Mouse (Mus musculus): ENCODE data around the gene Syngr3. TPM values are rescaled to one million over a fixed set of nuclear protein-coding genes. Genes with fewer than 3 reads are reported as not detected.

Syngr3 gene
- polyA plus RNA-seq, 1 experiment from 2014 or later = 27.8 TPM

- no peak for ATAC-seq (ENCODE audit: low FRiP score)
- Histone ChIP-seq H3K36me3 (replicated peaks) (0 out of 2 replicates have a peak, but pooled peaks cover 7% of the 10 kb centered on the region), H3K4me2 (no peak overlapping the region), H3K9ac (no peak overlapping the region; the same call in 1 of the 2 replicates), H3K4me1 (peaks cover 4% of the 10 kb centered on the region), H3K9me3 (no peaks in the 10 kb centered on the region), H3K27ac (no peak overlapping the region), H3K4me3 (replicated peaks) (no peak overlapping the region), H3K27me3 (no peaks in the 10 kb centered on the region)
- WGBS = 97% methylated on average over 4 of the region's 4 CpGs
Observed at GRCm38 (mm10) chr17:24638214-24638613, 51.5 kb downstream of the Syngr3 start.

- ATAC-seq (ENCODE audit: low FRiP score) = no peak
- Histone ChIP-seq H3K27me3 (no peaks in the 10 kb centered on the region), H3K4me1 (peaks cover 10% of the 10 kb centered on the region), H3K9ac (no peak overlapping the region), H3K36me3 (replicated peaks) (0 out of 2 replicates have a peak, but pooled peaks cover 7% of the 10 kb centered on the region), H3K4me3 (replicated peaks) (no peak overlapping the region), H3K9me3 (no peaks in the 10 kb centered on the region), H3K4me2 (no peak overlapping the region), H3K27ac (no peak overlapping the region)
- WGBS = 63% methylated on average over 5 of the region's 5 CpGs
Observed at GRCm38 (mm10) chr17:24636781-24637481, 52.8 kb downstream of the Syngr3 start.

- Histone ChIP-seq H3K9ac (no peak overlapping the region), H3K36me3 (replicated peaks) (peaks cover 8% of the 10 kb centered on the region; the same call in 1 of the 2 replicates), H3K4me2 (no peak overlapping the region), H3K4me1 (peaks cover 19% of the 10 kb centered on the region), H3K27me3 (no peaks in the 10 kb centered on the region), H3K9me3 (no peaks in the 10 kb centered on the region), H3K27ac (no peak overlapping the region), H3K4me3 (replicated peaks) (no peak overlapping the region)
- 98% methylated on average over 5 of the region's 5 CpGs for whole genome bisulfite sequencing
- no peak for ATAC-seq (ENCODE audit: low FRiP score)
Observed at GRCm38 (mm10) chr17:24635694-24636093, 54.1 kb downstream of the Syngr3 start.

Other genes starting within 250 kb of the Syngr3 start
- gene Dnase1l2, start 246.8 kb downstream of the Syngr3 start, polyA plus RNA-seq (2016; fragmentation: Nextera tagmentation; extraction: Ambion mirVana) = 4.9 and 5.1 TPM in 2 replicates
- 34.1 and 37.1 TPM in 2 replicates for gene E4f1, start 219.6 kb downstream of the Syngr3 start, polyA plus RNA-seq (2016; fragmentation: Nextera tagmentation; extraction: Ambion mirVana)
- gene Pgp, start 219.6 kb downstream of the Syngr3 start, polyA plus RNA-seq (2016; fragmentation: Nextera tagmentation; extraction: Ambion mirVana) = 59.3 and 60.3 TPM in 2 replicates
- not detected in 2 replicates for gene Bricd5, start 216.1 kb downstream of the Syngr3 start, polyA plus RNA-seq (2016; fragmentation: Nextera tagmentation; extraction: Ambion mirVana)
- 34.4 and 37.9 TPM in 2 replicates for gene Mlst8, start 210.9 kb downstream of the Syngr3 start, polyA plus RNA-seq (2016; fragmentation: Nextera tagmentation; extraction: Ambion mirVana)
- gene Caskin1, start 201.4 kb downstream of the Syngr3 start, polyA plus RNA-seq (2016; fragmentation: Nextera tagmentation; extraction: Ambion mirVana) = 14.8 and 16.6 TPM in 2 replicates
- gene Traf7, start 162.0 kb downstream of the Syngr3 start, polyA plus RNA-seq (2016; fragmentation: Nextera tagmentation; extraction: Ambion mirVana) = 100 and 103 TPM in 2 replicates
- gene Rab26, start 155.7 kb downstream of the Syngr3 start, polyA plus RNA-seq (2016; fragmentation: Nextera tagmentation; extraction: Ambion mirVana) = 1.7 and 1.9 TPM in 2 replicates
- gene Pkd1, start 140.1 kb downstream of the Syngr3 start, polyA plus RNA-seq (2016; fragmentation: Nextera tagmentation; extraction: Ambion mirVana) = 15.5 and 17.9 TPM in 2 replicates
- 78.4 and 89.3 TPM in 2 replicates for gene Tsc2, start 57.3 kb downstream of the Syngr3 start, polyA plus RNA-seq (2016; fragmentation: Nextera tagmentation; extraction: Ambion mirVana)
- gene Nthl1, start 57.3 kb downstream of the Syngr3 start, polyA plus RNA-seq (2016; fragmentation: Nextera tagmentation; extraction: Ambion mirVana) = 14.5 and 18.8 TPM in 2 replicates
- 18.3 and 21.9 TPM in 2 replicates for gene Slc9a3r2, start 39.6 kb downstream of the Syngr3 start, polyA plus RNA-seq (2016; fragmentation: Nextera tagmentation; extraction: Ambion mirVana)
- not detected in 2 replicates for gene Npw, start 31.5 kb downstream of the Syngr3 start, polyA plus RNA-seq (2016; fragmentation: Nextera tagmentation; extraction: Ambion mirVana)
- 25.5 and 26.9 TPM in 2 replicates for gene Zfp598, start 20.3 kb downstream of the Syngr3 start, polyA plus RNA-seq (2016; fragmentation: Nextera tagmentation; extraction: Ambion mirVana)
- gene Gfer, start 6.2 kb upstream of the Syngr3 start, polyA plus RNA-seq (2016; fragmentation: Nextera tagmentation; extraction: Ambion mirVana) = 49.1 and 50.2 TPM in 2 replicates
- 1.6 and 2.6 TPM in 2 replicates for gene Noxo1, start 6.3 kb upstream of the Syngr3 start, polyA plus RNA-seq (2016; fragmentation: Nextera tagmentation; extraction: Ambion mirVana)
- gene Tbl3, start 17.7 kb upstream of the Syngr3 start, polyA plus RNA-seq (2016; fragmentation: Nextera tagmentation; extraction: Ambion mirVana) = 94.7 and 98.0 TPM in 2 replicates
- gene Rnf151, start 28.1 kb upstream of the Syngr3 start, polyA plus RNA-seq (2016; fragmentation: Nextera tagmentation; extraction: Ambion mirVana) = 0.29 TPM in 1 of 2 replicates, not detected in the other
- gene Rps2, start 28.2 kb upstream of the Syngr3 start, polyA plus RNA-seq (2016; fragmentation: Nextera tagmentation; extraction: Ambion mirVana) = 946 and 1,025 TPM in 2 replicates
- 195 and 201 TPM in 2 replicates for gene Ndufb10, start 34.5 kb upstream of the Syngr3 start, polyA plus RNA-seq (2016; fragmentation: Nextera tagmentation; extraction: Ambion mirVana)
- gene Rpl3l, start 37.9 kb upstream of the Syngr3 start, polyA plus RNA-seq (2016; fragmentation: Nextera tagmentation; extraction: Ambion mirVana) = not detected in 2 replicates
- 18.8 and 19.5 TPM in 2 replicates for gene Msrb1, start 46.7 kb upstream of the Syngr3 start, polyA plus RNA-seq (2016; fragmentation: Nextera tagmentation; extraction: Ambion mirVana)
- 1.1 and 1.7 TPM in 2 replicates for gene Hs3st6, start 63.0 kb upstream of the Syngr3 start, polyA plus RNA-seq (2016; fragmentation: Nextera tagmentation; extraction: Ambion mirVana)
- gene Meiob, start 114.3 kb upstream of the Syngr3 start, polyA plus RNA-seq (2016; fragmentation: Nextera tagmentation; extraction: Ambion mirVana) = not detected in 2 replicates
- 24.8 and 27.1 TPM in 2 replicates for gene Hagh, start 150.2 kb upstream of the Syngr3 start, polyA plus RNA-seq (2016; fragmentation: Nextera tagmentation; extraction: Ambion mirVana)
- gene Fahd1, start 160.4 kb upstream of the Syngr3 start, polyA plus RNA-seq (2016; fragmentation: Nextera tagmentation; extraction: Ambion mirVana) = 17.3 and 17.7 TPM in 2 replicates
- 0.20 TPM in 1 of 2 replicates, not detected in the other for gene Igfals, start 176.0 kb upstream of the Syngr3 start, polyA plus RNA-seq (2016; fragmentation: Nextera tagmentation; extraction: Ambion mirVana)
- 62.9 and 64.4 TPM in 2 replicates for gene Nubp2, start 196.4 kb upstream of the Syngr3 start, polyA plus RNA-seq (2016; fragmentation: Nextera tagmentation; extraction: Ambion mirVana)
- gene Spsb3, start 196.7 kb upstream of the Syngr3 start, polyA plus RNA-seq (2016; fragmentation: Nextera tagmentation; extraction: Ambion mirVana) = 47.3 and 50.7 TPM in 2 replicates
- 42.7 and 44.6 TPM in 2 replicates for gene Eme2, start 205.1 kb upstream of the Syngr3 start, polyA plus RNA-seq (2016; fragmentation: Nextera tagmentation; extraction: Ambion mirVana)
- gene Mrps34, start 205.2 kb upstream of the Syngr3 start, polyA plus RNA-seq (2016; fragmentation: Nextera tagmentation; extraction: Ambion mirVana) = 86.0 and 91.1 TPM in 2 replicates
- 54.9 and 63.0 TPM in 2 replicates for gene Nme3, start 206.5 kb upstream of the Syngr3 start, polyA plus RNA-seq (2016; fragmentation: Nextera tagmentation; extraction: Ambion mirVana)
- 76.5 and 78.2 TPM in 2 replicates for gene Mapk8ip3, start 247.0 kb upstream of the Syngr3 start, polyA plus RNA-seq (2016; fragmentation: Nextera tagmentation; extraction: Ambion mirVana)

All from forebrain, embryonic 12.5 days (tissue).